Mouse (Mus musculus): ENCODE results near the gene Cd207.

DNA sequence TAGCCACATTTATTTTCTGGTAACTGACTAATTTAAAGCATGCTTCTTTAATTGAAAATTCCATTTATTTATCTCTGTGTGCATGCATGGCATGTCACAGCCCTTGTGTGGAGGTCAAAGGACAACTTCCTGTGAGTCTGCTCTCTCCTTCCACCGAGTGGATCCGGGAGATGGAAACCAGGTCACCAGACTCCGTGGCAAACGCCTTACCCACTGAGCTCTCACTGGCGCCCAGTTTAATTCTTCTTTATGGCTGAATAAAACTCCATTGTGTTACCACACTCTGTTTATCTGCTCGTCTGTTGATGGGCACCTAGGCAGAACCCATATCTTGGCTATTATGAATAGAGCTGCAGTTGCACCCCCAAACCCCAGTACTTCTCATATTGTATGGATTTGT lies 44.9 kb upstream of the Cd207 start:
- TF ChIP-seq CTCF (IDR thresholded peaks at IDR 0.05; ENCODE audit: low read depth) (no peak), EP300 (optimal IDR thresholded peaks at IDR 0.05) (no peak)
